Mouse (Mus musculus) urinary bladder, adult 2 months (tissue): ENCODE measurements around the gene Nf1. TPM values are rescaled to one million over a fixed set of nuclear protein-coding genes. Genes with fewer than 3 reads are reported as not detected.
A peak's percentile ranks its signal among the peaks of the same experiment; 100 is the strongest.

Experiments used
- DNase-seq: peaks from one replicate; pipeline ENCODE4 v3.0.0; 2022; ENCODE audit warnings: low spot score
- polyA plus RNA-seq: library from polyadenylated mRNA; depleted of rRNA; stranded (reverse); fragments of >200 nt; gene quantifications from 2 replicates; pipeline ENCODE4 v1.2.3, GENCODE M21; 2012

The Nf1 gene
- polyA plus RNA-seq, 1 experiment: 16.8 TPM

DNA sequence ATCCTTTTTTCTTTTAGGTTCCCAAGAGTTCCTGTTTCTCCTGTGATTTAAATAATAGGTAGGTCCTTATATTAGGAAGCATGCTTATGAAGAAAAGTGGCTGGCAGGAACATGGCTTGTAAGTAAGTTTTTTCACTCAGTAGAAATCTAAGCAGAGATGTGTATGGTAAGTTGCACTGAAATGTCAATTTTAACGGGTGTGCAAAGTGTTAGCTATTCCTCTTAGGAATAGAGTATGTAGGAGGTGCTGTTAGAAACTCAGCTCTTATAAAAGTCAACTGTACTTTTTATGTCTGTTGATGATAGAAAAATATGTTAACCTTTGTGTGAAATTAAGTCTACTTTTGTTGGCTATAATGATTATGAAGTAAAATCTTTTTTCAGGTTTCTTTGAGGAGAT lies 128.6 kb downstream of the Nf1 start:
- no peak for DNase-seq

DNA sequence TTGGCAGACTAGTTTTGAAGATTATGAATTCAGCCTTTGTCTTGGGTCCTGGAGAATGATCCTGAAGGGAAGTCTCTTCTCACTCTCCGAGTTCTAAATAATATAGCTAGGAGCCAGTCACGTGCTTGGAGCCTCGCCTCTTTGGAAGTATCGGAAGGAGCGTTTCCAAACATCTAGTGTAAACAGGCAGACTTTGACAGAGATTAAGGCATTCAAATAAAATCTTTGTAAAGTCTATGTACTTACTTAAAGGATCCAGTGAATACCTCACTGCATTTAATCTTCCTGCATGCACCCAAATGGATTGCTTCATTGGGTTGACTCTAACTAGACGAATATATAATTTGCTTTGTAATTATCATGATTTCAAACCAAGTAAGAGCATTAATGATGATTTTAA lies 143.9 kb downstream of the Nf1 start:
- DNase-seq: no peak

DNA sequence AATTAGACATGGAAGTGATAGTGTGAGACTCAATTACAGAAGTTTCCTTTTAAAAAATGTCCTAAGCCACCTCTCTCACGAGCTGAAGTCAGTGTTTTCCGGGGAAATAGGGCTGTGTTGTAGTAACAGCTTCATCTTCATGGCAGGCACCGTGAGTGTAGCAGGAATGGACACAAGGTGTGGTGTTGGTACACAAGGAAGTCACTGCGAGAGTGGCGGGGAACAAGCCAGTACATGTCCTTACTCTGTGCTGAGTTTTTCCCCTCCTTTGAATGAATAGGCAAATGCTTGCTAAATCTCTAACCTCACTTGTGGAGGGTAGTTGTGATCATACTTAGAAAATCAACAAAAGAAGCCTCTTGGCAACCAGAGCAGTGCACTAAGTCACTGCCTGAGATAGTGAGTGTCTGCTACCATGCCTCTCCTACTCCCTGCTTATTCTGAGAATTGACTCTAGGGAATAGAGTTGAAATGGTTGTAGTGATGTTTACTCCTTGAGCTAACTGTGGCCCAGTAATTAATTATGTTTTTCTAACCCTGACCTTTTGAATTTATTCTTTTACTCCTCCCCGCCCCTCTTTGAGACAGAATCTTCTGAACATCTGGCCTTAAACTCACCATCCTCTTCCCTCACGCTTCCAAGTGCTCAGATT lies 144.5 kb downstream of the Nf1 start:
- DNase-seq: peak; percentile 21

DNA sequence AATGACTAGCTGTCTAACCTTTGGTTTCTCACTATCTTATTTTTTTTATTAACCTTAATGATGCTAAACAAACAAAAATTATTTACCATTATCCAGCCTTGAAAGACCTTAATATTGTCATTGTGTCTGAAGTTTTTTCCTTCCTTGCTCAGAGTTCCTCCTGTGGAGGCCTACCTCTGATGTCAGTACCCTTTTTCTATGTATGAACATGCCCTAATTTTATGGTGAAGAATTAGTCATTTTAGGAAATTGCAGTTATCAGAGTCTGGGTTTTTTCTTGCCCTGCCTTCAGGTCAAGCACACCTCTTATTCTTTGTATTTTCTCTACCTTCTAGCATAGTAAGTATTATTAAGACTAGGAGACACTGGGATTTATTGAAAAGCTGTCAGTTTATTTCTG lies 145.2 kb downstream of the Nf1 start:
- no peak for DNase-seq

DNA sequence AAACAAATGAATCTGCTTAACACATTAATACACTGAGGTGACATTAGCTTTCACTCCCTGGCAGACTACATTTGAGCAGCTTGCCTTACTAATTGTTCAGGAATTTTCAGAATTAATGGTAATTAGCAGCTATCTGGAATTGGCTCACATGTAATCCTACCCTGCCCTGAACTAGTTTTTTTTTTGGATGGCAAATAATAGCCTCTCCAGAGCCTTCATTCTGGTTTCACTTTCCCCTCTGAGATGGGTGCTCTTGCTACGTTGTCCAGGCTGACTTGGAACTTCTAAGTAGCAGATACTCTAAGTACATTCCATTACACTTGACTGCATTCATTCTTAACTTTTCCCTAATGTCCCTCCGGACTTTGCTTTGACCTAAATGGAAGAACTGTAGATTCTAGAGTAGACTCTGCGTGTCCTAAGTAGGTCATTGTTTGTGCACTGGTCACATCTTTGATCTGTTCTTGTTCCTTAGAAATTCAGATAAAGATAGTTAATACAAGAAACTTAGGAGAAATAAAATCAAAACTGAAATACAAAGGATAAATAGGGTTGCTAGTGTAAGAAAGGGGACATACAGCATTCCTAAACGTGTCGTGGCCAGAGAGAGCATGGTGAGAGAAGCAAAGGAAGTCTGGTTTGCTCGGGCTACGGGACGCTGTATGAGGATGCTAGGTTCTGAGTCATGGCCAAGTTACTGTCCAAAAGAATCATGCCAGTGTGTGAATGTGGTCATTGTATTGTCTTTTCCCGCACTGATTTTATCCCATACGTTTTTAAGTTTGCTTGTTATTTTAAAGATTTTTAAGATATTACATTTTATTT lies 155.7 kb downstream of the Nf1 start:
- no peak for DNase-seq

DNA sequence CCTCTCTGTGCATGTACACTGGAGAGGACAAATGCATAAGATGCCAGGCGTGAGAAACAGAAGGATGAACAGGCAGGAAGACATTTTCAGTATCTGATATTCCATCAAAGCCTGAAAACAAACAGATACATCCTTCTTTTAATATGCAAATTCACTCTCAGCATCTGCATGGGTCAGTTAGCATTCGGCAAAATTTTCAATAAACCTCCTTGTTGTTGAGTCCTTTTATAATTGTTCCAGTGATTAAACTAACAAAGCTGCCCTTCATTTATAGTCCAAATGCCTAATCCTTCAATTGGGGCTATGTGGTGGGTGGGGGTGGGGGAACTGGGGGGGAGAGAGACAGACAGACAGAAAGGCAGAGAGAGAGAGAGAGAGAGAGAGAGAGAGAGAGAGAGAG lies 163.4 kb downstream of the Nf1 start:
- DNase-seq: no peak

DNA sequence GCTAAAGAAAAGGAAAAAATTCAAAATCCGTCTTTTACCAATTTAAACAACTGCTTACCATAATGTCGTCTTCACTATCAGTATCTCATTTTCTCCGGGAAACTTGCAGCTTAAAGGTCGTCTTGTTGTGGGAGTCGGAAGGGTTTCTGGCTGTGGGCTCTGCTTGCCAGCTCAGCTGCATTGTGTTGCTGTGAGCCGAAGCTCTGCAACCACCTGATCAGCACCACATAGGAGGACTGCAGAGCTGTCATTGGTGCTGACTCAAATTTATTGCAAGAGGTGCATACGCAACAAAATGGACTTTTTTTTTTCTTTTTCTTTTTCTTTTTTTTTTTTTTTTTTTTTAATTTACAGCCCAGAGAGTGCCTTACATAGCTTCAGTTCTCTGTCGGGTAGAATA lies 164.4 kb downstream of the Nf1 start, which contains the start of gene Omg:
Omg (minus strand) TSS at position 240 of the 400 bp plus-strand sequence.
- DNase-seq: no peak

DNA sequence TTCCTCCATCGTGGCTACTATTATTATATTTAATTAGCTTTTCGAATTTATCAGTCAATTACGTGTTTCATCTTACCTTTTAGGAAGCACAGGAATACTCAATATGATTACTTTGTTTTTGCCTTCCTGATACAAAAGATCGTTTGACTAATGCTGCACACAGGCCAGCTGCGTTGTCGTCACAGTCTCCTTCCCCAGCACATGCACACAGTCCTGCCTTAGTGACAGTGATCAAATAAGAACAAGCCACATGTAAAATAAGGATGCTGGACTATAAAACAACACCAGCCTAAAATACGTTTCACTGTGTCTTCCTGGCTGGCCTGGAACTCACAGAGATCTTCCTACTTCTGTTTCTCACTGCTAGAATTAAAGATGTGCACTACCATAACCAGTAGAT lies 165.0 kb downstream of the Nf1 start:
- no peak for DNase-seq

DNA sequence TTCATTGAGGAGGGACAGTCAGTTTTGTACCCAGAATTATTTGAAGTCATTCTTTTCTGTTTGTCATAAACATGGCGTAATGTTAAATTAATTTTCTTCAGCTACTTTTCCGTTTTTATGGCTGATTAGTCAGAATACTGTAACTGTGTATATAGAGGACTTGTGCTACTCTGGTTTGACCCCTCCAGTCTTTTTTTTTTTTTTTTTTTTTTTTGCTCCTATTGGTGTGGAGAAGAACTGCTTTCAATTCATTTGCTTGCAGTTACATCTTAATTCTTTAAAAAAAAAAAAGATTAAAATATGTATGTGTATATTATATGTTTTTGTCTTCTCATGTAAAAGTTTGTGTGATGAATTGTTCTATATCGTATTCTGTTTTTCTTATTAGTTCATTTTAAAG lies 172.5 kb downstream of the Nf1 start:
- no peak for DNase-seq

DNA sequence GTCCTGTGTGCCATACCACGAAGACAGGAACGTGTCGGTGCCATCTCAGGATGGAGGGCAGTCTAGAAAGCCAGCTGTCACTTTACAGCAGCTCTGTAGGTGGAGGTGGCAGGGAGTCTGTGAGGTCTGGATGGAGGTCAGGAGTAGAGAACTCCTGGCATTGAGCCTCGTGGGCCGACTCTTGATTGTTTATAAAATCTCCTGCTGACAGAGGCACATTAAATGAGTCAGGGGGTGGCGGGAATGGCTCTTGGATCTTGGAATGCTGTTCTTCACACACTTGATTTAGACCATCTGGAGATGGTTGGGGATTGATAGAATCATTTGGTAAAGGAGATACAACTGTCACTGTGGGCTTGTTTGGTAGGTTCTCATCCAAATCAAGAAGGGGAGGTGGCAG lies 175.8 kb downstream of the Nf1 start:
- DNase-seq: no peak

DNA sequence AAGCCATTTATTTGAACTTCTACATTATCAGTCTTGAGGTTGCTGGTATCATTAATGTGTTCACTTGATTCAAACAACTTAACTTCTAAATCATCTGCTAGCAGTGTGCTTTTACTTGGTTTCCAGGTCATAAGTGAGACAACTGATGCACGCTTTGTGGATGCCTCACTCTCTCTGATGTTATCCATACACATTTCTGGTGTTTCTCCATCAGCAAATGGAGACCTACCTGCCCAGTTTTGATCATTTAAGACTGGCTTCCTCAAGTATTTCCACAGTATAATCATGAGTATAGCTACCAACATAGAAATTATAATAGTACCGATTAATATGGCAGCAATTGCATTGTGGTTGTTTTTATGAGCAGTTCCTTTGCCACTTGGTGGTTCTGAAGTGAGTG lies 176.3 kb downstream of the Nf1 start:
- DNase-seq: no peak

DNA sequence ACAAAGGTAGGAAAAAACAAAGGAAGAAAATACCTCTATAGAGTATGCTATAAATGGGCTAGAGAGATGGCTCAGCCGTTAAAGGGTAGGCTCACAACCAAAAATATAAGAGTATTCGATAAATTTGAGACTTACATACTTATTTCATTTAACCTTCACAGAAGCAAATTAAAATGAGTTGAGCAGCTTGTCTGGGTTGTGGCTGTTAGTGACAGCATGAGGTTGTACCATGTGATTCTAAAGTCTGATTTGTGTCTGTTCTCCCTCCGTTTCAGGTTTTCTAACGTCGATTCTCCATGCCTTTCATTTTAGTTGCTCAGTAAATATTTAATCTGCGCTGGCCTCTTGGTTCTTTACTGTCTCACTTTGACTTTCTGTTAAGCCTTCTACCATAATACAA lies 179.8 kb downstream of the Nf1 start:
- DNase-seq: no peak

DNA sequence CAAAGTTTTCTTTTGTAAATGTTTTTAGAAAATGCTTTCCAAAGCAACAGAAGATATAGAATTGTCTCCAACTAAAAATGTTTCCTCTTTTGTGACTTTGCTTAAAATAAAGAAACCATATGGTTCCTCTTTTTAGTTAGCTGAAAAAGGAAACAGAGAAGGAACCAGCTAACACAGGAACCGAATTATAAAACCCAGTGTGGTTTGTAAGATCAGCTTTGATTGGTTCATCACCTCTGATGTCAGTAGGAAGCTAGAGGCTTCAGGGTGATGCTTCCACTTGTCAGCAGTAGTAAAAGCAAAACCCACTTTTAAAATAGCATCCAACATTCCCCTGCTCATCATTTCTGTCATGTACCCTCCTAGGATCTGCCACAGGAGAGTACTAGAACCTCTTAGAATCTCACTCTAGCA lies 180.4 kb downstream of the Nf1 start:
- no peak for DNase-seq

DNA sequence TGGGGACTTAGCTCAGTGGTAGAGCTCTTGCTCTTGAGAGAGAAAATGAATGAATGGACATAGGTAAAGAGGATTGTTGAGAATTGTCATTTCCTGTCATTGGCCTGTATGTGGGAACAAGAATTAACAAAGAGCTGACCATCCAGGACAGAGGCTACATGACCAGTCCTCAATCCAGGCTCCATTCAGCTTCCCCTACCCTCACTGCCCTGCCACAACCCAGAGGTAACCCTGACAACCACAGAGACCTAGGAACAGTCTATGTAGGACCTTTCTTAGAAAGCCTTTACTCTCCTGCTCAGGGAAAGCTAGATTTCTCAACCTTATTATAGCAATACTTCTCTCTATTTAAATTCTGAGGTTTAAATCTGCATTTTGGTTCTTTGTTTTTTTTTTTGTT lies 181.3 kb downstream of the Nf1 start:
- DNase-seq: no peak

DNA sequence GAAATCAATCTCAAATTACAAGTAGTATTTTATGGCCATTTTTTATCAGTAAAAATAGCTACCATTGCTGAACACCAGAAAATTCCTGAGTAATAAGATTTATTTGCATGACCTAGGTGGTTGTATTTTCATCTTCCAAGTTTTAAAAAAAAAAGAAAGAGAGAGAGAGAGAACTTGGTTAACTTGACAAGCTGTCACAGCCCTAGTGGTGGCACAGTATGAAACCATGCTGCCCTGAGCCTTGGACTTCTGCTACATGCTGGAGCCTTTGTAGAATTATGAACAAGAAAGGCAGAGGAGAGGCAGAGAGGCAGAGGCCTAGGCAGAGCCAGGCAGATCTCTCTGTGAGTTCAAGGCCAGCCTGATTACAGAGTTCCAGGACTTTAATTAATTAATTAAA lies 182.4 kb downstream of the Nf1 start:
- no peak for DNase-seq

DNA sequence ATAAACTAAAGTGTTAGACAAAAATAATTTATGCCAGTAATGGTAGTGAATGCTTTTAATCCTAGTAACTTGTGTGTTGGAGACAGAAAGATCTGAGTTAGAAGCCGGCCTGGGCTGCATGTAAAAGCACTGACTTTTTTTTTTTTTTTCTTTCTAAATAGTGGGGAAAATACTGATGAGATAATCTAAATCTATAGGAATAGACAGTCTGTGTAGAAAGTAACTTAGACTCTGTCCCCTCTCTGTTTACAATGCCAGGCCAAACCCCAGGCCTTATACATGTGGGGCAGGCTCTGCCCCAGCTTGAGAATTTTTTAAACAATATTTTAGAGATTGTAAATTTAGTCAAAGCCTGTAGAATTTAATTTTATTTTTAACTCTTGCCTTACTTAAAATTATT lies 183.5 kb downstream of the Nf1 start:
- no peak for DNase-seq

DNA sequence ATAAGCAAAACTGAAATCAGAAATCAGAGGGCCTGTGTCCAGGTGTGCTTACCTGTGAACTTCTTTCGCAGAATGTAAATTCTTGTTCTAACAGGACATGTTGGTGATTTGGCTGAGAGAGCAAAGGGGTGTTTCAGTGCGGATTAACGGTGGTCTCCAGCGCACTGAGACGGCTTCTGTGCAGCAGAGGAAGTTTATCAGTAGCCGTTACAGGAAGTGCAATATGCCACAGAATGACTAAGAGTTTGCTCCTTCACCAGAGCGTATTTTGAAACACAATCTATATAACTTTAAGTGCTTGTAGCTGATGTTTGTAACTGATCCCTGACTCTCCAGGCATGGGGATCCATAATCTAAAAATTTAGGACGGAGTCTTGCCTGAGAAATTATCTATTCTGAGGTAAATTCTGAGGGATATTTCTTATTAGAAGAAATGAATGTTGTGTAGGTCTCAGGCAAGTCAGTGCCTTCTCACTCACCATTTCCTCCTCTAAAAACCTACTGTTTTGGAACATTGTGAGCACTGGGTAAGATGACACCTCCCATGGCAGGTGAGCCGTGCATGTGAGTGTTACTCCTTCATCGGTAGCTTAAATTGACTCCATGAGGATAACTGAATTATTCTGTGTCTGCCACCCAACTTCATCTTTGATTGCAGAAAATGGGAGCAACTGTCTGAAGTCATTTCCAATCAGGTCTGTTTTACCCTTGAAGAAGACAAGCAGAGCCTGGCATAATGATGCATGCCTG lies 184.2 kb downstream of the Nf1 start, which contains the start of gene Evi2b:
Evi2b (minus strand) TSS at position 203 of the 750 bp plus-strand sequence.
- no peak for DNase-seq

DNA sequence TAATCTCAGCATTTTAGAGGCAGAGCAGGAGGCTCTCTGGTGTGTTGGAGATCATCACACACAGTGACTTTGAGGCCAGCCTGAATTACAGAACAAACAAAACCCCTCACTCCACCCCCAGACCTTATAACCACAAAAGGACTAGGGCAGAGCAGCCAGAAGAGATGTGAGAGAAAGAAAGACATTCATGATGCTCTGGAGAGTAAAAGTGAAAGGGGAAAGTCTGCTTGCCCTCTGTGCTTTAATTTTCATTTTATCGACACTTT lies 184.8 kb downstream of the Nf1 start:
- no peak for DNase-seq

DNA sequence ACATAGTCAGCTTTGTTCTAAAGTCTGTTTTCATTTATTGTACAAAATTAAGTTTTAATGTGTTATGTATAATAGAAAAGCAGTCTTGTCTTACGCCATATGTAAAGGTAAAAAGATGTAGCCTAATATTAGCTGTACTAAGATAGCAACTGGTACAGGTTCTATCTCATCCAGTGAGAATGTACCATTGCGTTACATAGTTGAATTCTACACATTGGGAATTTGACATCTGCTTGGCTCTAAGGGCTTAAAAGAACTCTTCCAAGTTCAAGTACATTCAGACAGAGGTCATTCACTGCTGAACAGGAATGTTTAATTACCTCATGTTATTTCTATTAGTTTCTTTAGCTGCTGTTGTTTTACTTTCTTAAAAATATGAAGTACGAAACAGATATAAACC lies 187.1 kb downstream of the Nf1 start:
- no peak for DNase-seq

DNA sequence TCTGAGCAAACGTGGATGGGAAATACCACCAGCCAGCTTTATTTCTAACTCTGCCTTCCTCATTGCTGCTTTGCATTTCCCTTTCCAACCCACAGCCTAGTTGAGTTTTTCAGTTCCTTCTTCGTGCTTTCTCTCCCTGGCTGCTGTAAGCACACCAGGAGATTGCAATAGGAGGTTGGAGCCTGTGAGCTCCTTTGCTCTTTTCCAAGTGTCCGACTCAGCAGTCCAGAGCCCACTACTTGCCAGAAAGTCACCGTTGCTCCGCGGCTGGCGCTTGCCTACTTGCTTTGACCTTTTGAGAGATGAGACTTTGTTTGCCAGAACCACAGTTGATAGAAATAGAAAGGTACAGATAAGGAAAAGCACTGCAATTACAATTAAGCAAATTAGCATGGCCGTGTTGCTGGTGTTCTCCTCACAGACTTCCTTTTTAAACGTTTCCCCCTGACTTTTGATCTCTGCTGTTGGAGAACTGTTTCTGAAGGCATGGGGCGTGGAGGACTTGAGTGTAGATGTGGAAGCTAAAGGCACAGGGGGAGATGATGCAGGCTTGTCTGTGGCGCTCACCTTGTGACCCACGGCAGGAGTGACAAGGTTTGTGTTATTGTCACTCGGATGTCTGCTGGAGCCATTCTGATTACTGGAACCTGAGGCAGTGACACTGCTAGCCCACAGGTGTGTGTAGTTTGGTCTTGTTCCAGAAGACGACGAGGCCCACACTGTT lies 187.7 kb downstream of the Nf1 start:
- no peak for DNase-seq

DNA sequence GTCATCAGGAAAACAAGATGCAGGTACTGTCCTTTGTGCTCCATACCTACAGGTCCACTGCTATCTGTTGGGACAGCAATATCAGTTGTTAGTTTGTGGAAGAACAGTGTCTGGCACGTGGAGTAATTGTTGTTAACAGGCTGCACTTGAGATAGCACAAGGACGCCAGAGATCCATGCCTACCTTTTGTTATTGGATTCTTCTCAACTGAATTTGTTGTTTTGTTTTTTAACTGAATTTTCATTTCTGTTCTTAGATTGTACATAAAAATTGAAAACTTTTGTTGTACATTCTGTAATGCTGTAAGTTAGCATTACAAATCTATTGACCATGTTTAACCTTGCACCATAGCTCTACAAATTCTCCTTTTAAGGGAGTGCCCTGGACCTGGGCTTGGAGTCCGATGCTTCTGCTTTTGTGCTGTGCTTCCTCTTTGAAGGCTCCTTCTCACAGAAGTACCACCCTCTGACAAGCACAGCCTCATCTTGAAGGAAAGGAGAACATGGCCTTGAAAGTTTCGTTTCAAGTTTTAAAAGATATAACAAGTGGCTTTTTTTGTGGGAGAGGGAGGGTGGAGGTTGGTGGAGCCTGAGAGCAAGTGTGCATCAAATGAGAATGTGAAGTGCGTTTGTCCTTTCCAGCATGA lies 188.4 kb downstream of the Nf1 start:
- no peak for DNase-seq

DNA sequence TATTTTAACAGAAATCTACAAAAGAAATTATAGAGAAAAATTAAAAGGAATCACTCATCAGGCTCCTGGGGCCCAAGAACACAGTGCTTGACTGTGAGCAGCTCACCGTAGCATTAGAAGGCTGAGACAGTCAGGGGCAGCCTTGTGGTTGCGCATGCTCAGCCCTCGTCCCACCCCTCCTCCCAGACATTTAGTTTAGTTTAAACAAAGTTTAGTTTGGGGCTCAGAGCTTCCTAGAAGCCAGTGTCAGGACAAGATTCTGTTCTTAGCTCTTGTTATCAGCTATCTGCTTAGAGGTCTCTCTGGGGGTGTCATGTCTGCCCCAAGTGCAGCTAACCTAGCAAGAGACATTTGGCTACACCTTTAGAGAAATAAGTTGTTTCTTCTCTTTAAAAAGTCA lies 189.1 kb downstream of the Nf1 start:
- no peak for DNase-seq
